Mouse (Mus musculus) brain, embryonic 14.5 days (tissue): ENCODE results near the gene Mcmbp.

Experiments used
- CTCF ChIP-seq: fragments of 200-500 bp; IDR thresholded peaks from 2 replicates; pipeline ENCODE4 v1.5.1; 2012; ENCODE audit warnings: inconsistent platforms, mild to moderate bottlenecking, moderate library complexity, borderline replicate concordance; ENCODE audit not compliant: insufficient read depth, insufficient read length; ENCODE audit errors: extremely low read depth
- POLR2A ChIP-seq: fragments of 200-500 bp; IDR thresholded peaks from 2 replicates; pipeline ENCODE4 v1.6.1; 2012; ENCODE audit warnings: mild to moderate bottlenecking, inconsistent platforms, borderline replicate concordance; ENCODE audit not compliant: poor library complexity, insufficient read depth, insufficient read length, severe bottlenecking; ENCODE audit errors: extremely low read depth

DNA sequence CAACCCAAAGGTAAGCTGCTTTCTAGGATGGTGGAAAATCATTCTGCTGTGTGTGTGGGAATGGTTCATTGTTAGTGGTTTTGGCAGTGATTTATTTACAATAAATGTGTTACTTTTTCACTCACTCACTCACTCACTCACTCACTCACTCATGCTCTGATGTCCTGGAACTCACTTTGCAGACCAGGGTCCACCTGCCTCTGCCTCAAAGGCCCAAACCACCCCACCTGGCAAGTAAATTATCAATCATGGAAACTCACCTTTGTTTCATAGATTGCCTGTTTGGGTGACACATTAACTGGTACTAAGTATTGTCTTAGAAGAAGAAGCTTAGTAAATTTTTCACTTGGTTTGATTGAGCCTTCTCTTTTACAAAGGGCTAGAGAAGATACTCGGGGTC is 15.1 kb upstream of the Mcmbp start:
- no peak for TF ChIP-seq CTCF
- no peak for TF ChIP-seq POLR2A
